12 mouse cellular contexts compared by ENCODE assay signal in the genomic region with DNA sequence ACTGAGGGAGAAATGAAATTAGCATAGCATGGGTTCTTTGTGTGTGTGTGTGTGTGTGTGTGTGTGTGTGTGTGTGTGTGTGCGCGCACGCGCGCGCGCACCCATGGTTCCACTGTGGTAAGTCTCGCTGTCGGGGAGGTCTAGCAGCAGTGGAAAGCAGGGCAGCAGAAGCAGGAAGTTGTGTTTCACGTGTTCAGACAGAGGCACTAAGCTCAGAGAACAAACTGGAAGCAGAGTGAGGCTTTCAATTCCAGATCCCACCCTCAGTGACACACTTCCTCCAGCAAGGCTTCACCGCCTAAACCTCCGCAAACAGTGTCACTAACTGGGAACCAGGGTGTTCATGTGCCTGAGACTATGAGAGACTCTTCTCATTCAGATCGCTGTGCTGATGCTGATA. TPM values are rescaled to one million over a fixed set of nuclear protein-coding genes. Genes with fewer than 3 reads are reported as not detected.
DNase-seq lines count a peak whose midpoint lies in the region; ATAC-seq lines count a peak whose summit lies in the region.
"Had no signal": no experiment of that assay in that cellular context is flagged by ENCODE, and none has a peak within 500 bp of the region (broad histone marks: within the 10 kb centered on the region; RNA-seq: fewer than 3 reads in every experiment).

No protein-coding gene starts in this region.

- peaks cover 5% of the 10 kb centered on the region; the same call in 1 of the 2 replicates for H3K36me3 ChIP-seq in forebrain, embryonic 15.5 days

- no peaks in the 10 kb centered on the region for H3K9me3 ChIP-seq in forebrain, embryonic 15.5 days
- H3K9me3 ChIP-seq: midbrain, embryonic 10.5 days had no signal

- intact Hi-C loops in heart, postnatal 36 days (cut with DNase I), result no loop called here
- intact Hi-C loops in heart, postnatal 14 days (cut with DNase I), result no loop called here

- 94% methylated on average over 13 of the region's 13 CpGs for WGBS in forebrain, embryonic 15.5 days

- H3K4me2 ChIP-seq in forebrain, embryonic 15.5 days (replicated peaks), result no peak overlapping the region

- no peaks in the 10 kb centered on the region for H3K27me3 ChIP-seq in forebrain, embryonic 15.5 days

- no peak overlapping the region for H3K27ac ChIP-seq in forebrain, embryonic 15.5 days (replicated peaks)
- H3K27ac ChIP-seq: midbrain, embryonic 10.5 days had no signal

- no peak overlapping the region for H3K4me3 ChIP-seq in forebrain, embryonic 15.5 days
- H3K4me3 ChIP-seq: midbrain, embryonic 10.5 days had no signal

- ATAC-seq in forebrain, embryonic 15.5 days (replicated peaks), result no peak

- no peaks in the 10 kb centered on the region for H3K4me1 ChIP-seq in forebrain, embryonic 15.5 days

- DNase-seq in heart, adult 18-20 months, result peak; percentile 28 to 80
- no peak for DNase-seq in heart, postnatal 36 days
- DNase-seq in A20 (ENCODE audit: low read depth, low spot score) (peak; percentile 32), MN1 (ENCODE audit: low spot score) (no peak)
- peak; percentile 13 to 18 for DNase-seq in heart, postnatal 14 days
- peak; percentile 40 to 81 for DNase-seq in natural killer cell, adult 2 months (ENCODE audit: low spot score in 2 of 2)
- no peak for DNase-seq in adrenal gland, postnatal 25 days

- H3K9ac ChIP-seq in forebrain, embryonic 15.5 days (replicated peaks), result no peak overlapping the region

RNA-seq across cellular contexts. Expression of gene Timm8a2, which starts 25.0 kb away (rescaled TPM):
- not detected for total RNA-seq in heart, adult 18-20 months (2021)
- total RNA-seq in heart, postnatal 36 days (2021), result not detected
- total RNA-seq in heart, postnatal 14 days (2021), result not detected
- polyA plus RNA-seq in forebrain, embryonic 15.5 days (2015; fragmentation: Nextera tagmentation; extraction: Ambion mirVana), result not detected in 2 replicates
- not detected in 2 replicates for total RNA-seq in adrenal gland, postnatal 25 days (2021)
- total RNA-seq: adrenal gland, postnatal 36 days; layer of hippocampus, postnatal 14 days had no signal
- polyA plus RNA-seq: heart, embryonic 14.5 days; midbrain, embryonic 10.5 days had no signal

RNA-seq across cellular contexts. Expression of gene Gpr183, which starts 44.5 kb away (rescaled TPM):
- 1 to 10 TPM in 1 of 2 experiments, under 1 TPM in 1; 0.62 to 1.8 TPM for total RNA-seq in heart, adult 18-20 months (2021)
- total RNA-seq in heart, postnatal 36 days (2021), result 1 to 10 TPM; 1.2 to 2.0 TPM
- under 1 TPM; 0.54 to 0.67 TPM for total RNA-seq in heart, postnatal 14 days (2021)
- polyA plus RNA-seq in forebrain, embryonic 15.5 days (2015; fragmentation: Nextera tagmentation; extraction: Ambion mirVana), result 0.98 and 1.6 TPM in 2 replicates
- 0.67 and 0.91 TPM in 2 replicates for total RNA-seq in adrenal gland, postnatal 25 days (2021)

Comparison
In these comparisons a context has a peak if more than half of its experiments do, and no peak if none do; other contexts are left out.
1. DNase-seq: peak in heart, adult 18-20 months (2 of 2), A20 (single experiment), heart, postnatal 14 days (2 of 2) and natural killer cell, adult 2 months (2 of 2); none in heart, postnatal 36 days (0 of 2), MN1 (single experiment) and adrenal gland, postnatal 25 days (single experiment).